Mouse (Mus musculus) layer of hippocampus, adult 9-11 months (tissue): ENCODE results near the gene Mark2.

Experiments
- DNase-seq: peaks from one replicate; pipeline ENCODE4 v3.0.0; 2022

Gene Mark2

GRCm38 (mm10) chr19:7321391-7321790 is 20.3 kb downstream of the Mark2 start:
- no peak for DNase-seq

GRCm38 (mm10) chr19:7320181-7320580 is 21.5 kb downstream of the Mark2 start:
- no peak for DNase-seq

- DNase-seq = no peak
These were observed 23.9 kb downstream of the Mark2 start for GRCm38 (mm10) chr19:7317716-7318115.

- DNase-seq = no peak
These were observed 24.8 kb downstream of the Mark2 start for GRCm38 (mm10) chr19:7316822-7317221.

GRCm38 (mm10) chr19:7315587-7315984 is 26.1 kb downstream of the Mark2 start:
- no peak for DNase-seq

- peak; percentile 62 for DNase-seq
These were observed 26.6 kb downstream of the Mark2 start for GRCm38 (mm10) chr19:7314976-7315586.

GRCm38 (mm10) chr19:7313660-7314059 is 28.0 kb downstream of the Mark2 start:
- DNase-seq = no peak

- no peak for DNase-seq
These were observed 30.4 kb downstream of the Mark2 start for GRCm38 (mm10) chr19:7311306-7311705.

GRCm38 (mm10) chr19:7310704-7311103 is 31.0 kb downstream of the Mark2 start:
- no peak for DNase-seq

GRCm38 (mm10) chr19:7309738-7310330 is 31.8 kb downstream of the Mark2 start:
- no peak for DNase-seq

- no peak for DNase-seq
These were observed 33.5 kb downstream of the Mark2 start for GRCm38 (mm10) chr19:7307995-7308770.

GRCm38 (mm10) chr19:7306968-7307367 is 34.7 kb downstream of the Mark2 start:
- no peak for DNase-seq

- DNase-seq = no peak
These were observed 36.0 kb downstream of the Mark2 start for GRCm38 (mm10) chr19:7305380-7306310.

GRCm38 (mm10) chr19:7304801-7305200 is 36.9 kb downstream of the Mark2 start:
- no peak for DNase-seq

GRCm38 (mm10) chr19:7303796-7304195 is 37.9 kb downstream of the Mark2 start:
- DNase-seq = no peak

- no peak for DNase-seq
These were observed 39.2 kb downstream of the Mark2 start for GRCm38 (mm10) chr19:7302493-7302797.

GRCm38 (mm10) chr19:7301647-7302492 is 39.8 kb downstream of the Mark2 start:
- no peak for DNase-seq

- no peak for DNase-seq
These were observed 41.6 kb downstream of the Mark2 start for GRCm38 (mm10) chr19:7300078-7300477.

GRCm38 (mm10) chr19:7299052-7299451 is 42.6 kb downstream of the Mark2 start:
- DNase-seq = peak; percentile 91

- no peak for DNase-seq
These were observed 45.7 kb downstream of the Mark2 start for GRCm38 (mm10) chr19:7295959-7296358.

GRCm38 (mm10) chr19:7295071-7295658 is 46.5 kb downstream of the Mark2 start:
- DNase-seq = no peak
